Mouse (Mus musculus): ENCODE results near the gene Chst8. TPM values are rescaled to one million over a fixed set of nuclear protein-coding genes. Genes with fewer than 3 reads are reported as not detected.

Chst8 gene
- total RNA-seq, 1 experiment: 2.7 TPM

GRCm38 (mm10) chr7:34781988-34782387 is 30.5 kb downstream of the Chst8 start:
- peak; percentile 30 for DNase-seq (ENCODE audit: low read depth, low spot score)
- in situ Hi-C loops (cut with MboI; ENCODE audit: low sequenced_read_pairs in 2 of 2, unreplicated experiment in 2 of 2): no loop called here

GRCm38 (mm10) chr7:34781217-34781616 is 31.3 kb downstream of the Chst8 start:
- no peak for DNase-seq (ENCODE audit: low read depth, low spot score)

More at GRCm38 (mm10) chr7:34781988-34782387, 30.5 kb downstream of the Chst8 start:
- Histone ChIP-seq H3K9ac (ENCODE audit: insufficient read depth, low read depth, low read length, poor library complexity, severe bottlenecking) (no peak overlapping the region), H3K36me3 (ENCODE audit: control insufficient read depth, insufficient read depth, low read length, poor library complexity, severe bottlenecking) (no peaks in the 10 kb centered on the region), H3K27ac (ENCODE audit: insufficient read depth, low read depth, low read length, poor library complexity, severe bottlenecking) (no peak overlapping the region), H3K4me1 (ENCODE audit: control insufficient read depth in 2 of 2, insufficient read depth in 2 of 2, low read length in 2 of 2, poor library complexity in 1 of 2) (0 out of 4 replicates have a peak, but pooled peaks cover 0 to 2% of the 10 kb centered on the region in 2 experiments), H3K4me3 (ENCODE audit: insufficient read depth in 1 of 2, low read depth in 1 of 2, low read length in 2 of 2, poor library complexity in 1 of 2, severe bottlenecking in 1 of 2) (no peak overlapping the region), H3K9me3 (ENCODE audit: control insufficient read depth, insufficient read depth, low read depth, low read length) (no peaks in the 10 kb centered on the region)
- TF ChIP-seq CHD2 (IDR thresholded peaks at IDR 0.05; ENCODE audit: low read depth, low read length): no peak
- TF ChIP-seq HCFC1 (IDR thresholded peaks at IDR 0.05; ENCODE audit: borderline replicate concordance, insufficient read depth, low read length): no peak
- no peak for TF ChIP-seq ZC3H11A (IDR thresholded peaks at IDR 0.05; ENCODE audit: borderline replicate concordance, low read depth, low read length)
- TF ChIP-seq ZNF384 (IDR thresholded peaks at IDR 0.05; ENCODE audit: low read depth, low read length): no peak
- no peak for TF ChIP-seq MAFK (IDR thresholded peaks at IDR 0.05; ENCODE audit: insufficient read depth, low read depth, low read length)

GRCm38 (mm10) chr7:34778426-34778825 is 34.1 kb downstream of the Chst8 start:
- Histone ChIP-seq H3K4me1 (ENCODE audit: control insufficient read depth in 2 of 2, insufficient read depth in 2 of 2, low read length in 2 of 2, poor library complexity in 1 of 2) (peaks cover 0 to 9% of the 10 kb centered on the region in 2 experiments; a peak in 2 of 4 replicates), H3K4me3 (ENCODE audit: insufficient read depth in 1 of 2, low read depth in 1 of 2, low read length in 2 of 2, poor library complexity in 1 of 2, severe bottlenecking in 1 of 2) (no peak overlapping the region), H3K36me3 (ENCODE audit: control insufficient read depth, insufficient read depth, low read length, poor library complexity, severe bottlenecking) (no peaks in the 10 kb centered on the region), H3K27ac (ENCODE audit: insufficient read depth, low read depth, low read length, poor library complexity, severe bottlenecking) (no peak overlapping the region), H3K9ac (ENCODE audit: insufficient read depth, low read depth, low read length, poor library complexity, severe bottlenecking) (no peak overlapping the region), H3K9me3 (ENCODE audit: control insufficient read depth, insufficient read depth, low read depth, low read length) (no peaks in the 10 kb centered on the region)
- DNase-seq (ENCODE audit: low read depth, low spot score): no peak
- TF ChIP-seq HCFC1 (IDR thresholded peaks at IDR 0.05; ENCODE audit: borderline replicate concordance, insufficient read depth, low read length) (no peak), ZC3H11A (IDR thresholded peaks at IDR 0.05; ENCODE audit: borderline replicate concordance, low read depth, low read length) (no peak), MAFK (IDR thresholded peaks at IDR 0.05; ENCODE audit: insufficient read depth, low read depth, low read length) (no peak), ZNF384 (IDR thresholded peaks at IDR 0.05; ENCODE audit: low read depth, low read length) (no peak), CHD2 (IDR thresholded peaks at IDR 0.05; ENCODE audit: low read depth, low read length) (no peak)
- in situ Hi-C loops (cut with MboI; ENCODE audit: low sequenced_read_pairs in 2 of 2, unreplicated experiment in 2 of 2): loop anchor here in 1 of 2 experiments (10.0 kb wide), 1 partner anchor 56 kb away; no protein-coding TSS in a partner anchor

More at GRCm38 (mm10) chr7:34781217-34781616, 31.3 kb downstream of the Chst8 start:
- Histone ChIP-seq H3K9me3 (ENCODE audit: control insufficient read depth, insufficient read depth, low read depth, low read length) (no peaks in the 10 kb centered on the region), H3K9ac (ENCODE audit: insufficient read depth, low read depth, low read length, poor library complexity, severe bottlenecking) (no peak overlapping the region), H3K36me3 (ENCODE audit: control insufficient read depth, insufficient read depth, low read length, poor library complexity, severe bottlenecking) (no peaks in the 10 kb centered on the region), H3K27ac (ENCODE audit: insufficient read depth, low read depth, low read length, poor library complexity, severe bottlenecking) (no peak overlapping the region), H3K4me3 (ENCODE audit: insufficient read depth in 1 of 2, low read depth in 1 of 2, low read length in 2 of 2, poor library complexity in 1 of 2, severe bottlenecking in 1 of 2) (no peak overlapping the region), H3K4me1 (ENCODE audit: control insufficient read depth in 2 of 2, insufficient read depth in 2 of 2, low read length in 2 of 2, poor library complexity in 1 of 2) (0 out of 4 replicates have a peak, but pooled peaks cover 0 to 2% of the 10 kb centered on the region in 2 experiments)
- no peak for TF ChIP-seq ZNF384 (IDR thresholded peaks at IDR 0.05; ENCODE audit: low read depth, low read length)
- TF ChIP-seq CHD2 (IDR thresholded peaks at IDR 0.05; ENCODE audit: low read depth, low read length): no peak
- no peak for TF ChIP-seq MAFK (IDR thresholded peaks at IDR 0.05; ENCODE audit: insufficient read depth, low read depth, low read length)
- TF ChIP-seq HCFC1 (IDR thresholded peaks at IDR 0.05; ENCODE audit: borderline replicate concordance, insufficient read depth, low read length): no peak
- no peak for TF ChIP-seq ZC3H11A (IDR thresholded peaks at IDR 0.05; ENCODE audit: borderline replicate concordance, low read depth, low read length)
- in situ Hi-C loops (cut with MboI; ENCODE audit: low sequenced_read_pairs in 2 of 2, unreplicated experiment in 2 of 2): no loop called here

- no peak overlapping the region for H3K27ac ChIP-seq (ENCODE audit: insufficient read depth, low read depth, low read length, poor library complexity, severe bottlenecking)
- in situ Hi-C loops (cut with MboI; ENCODE audit: low sequenced_read_pairs in 2 of 2, unreplicated experiment in 2 of 2): loop anchor here in 1 of 2 experiments (10.0 kb wide), 1 partner anchor 59 kb away; no protein-coding TSS in a partner anchor
- TF ChIP-seq ZC3H11A (IDR thresholded peaks at IDR 0.05; ENCODE audit: borderline replicate concordance, low read depth, low read length) (no peak), HCFC1 (IDR thresholded peaks at IDR 0.05; ENCODE audit: borderline replicate concordance, insufficient read depth, low read length) (no peak)
- peaks cover 0 to 9% of the 10 kb centered on the region in 2 experiments; a peak in 2 of 4 replicates for H3K4me1 ChIP-seq (ENCODE audit: control insufficient read depth in 2 of 2, insufficient read depth in 2 of 2, low read length in 2 of 2, poor library complexity in 1 of 2)
- H3K9ac ChIP-seq (ENCODE audit: insufficient read depth, low read depth, low read length, poor library complexity, severe bottlenecking): 0 out of 2 replicates have a peak overlapping the region, but pooled peaks have one; percentile 2
- no peaks in the 10 kb centered on the region for H3K9me3 ChIP-seq (ENCODE audit: control insufficient read depth, insufficient read depth, low read depth, low read length)
- H3K4me3 ChIP-seq (ENCODE audit: insufficient read depth in 1 of 2, low read depth in 1 of 2, low read length in 2 of 2, poor library complexity in 1 of 2, severe bottlenecking in 1 of 2): peak overlapping the region; percentile 9 to 19; a peak in 2 of 4 replicates
- H3K36me3 ChIP-seq (ENCODE audit: control insufficient read depth, insufficient read depth, low read length, poor library complexity, severe bottlenecking): no peaks in the 10 kb centered on the region
- no peak for DNase-seq (ENCODE audit: low read depth, low spot score)
Observed at GRCm38 (mm10) chr7:34775659-34776058, 36.9 kb downstream of the Chst8 start.
